Mouse (Mus musculus) myocyte (in vitro differentiated cells): Measurements from ENCODE around the gene Zfp82. TPM values are rescaled to one million over a fixed set of nuclear protein-coding genes. Genes with fewer than 3 reads are reported as not detected.
A peak's percentile ranks its signal among the peaks of the same experiment; 100 is the strongest.

Experiments
- H3K27me3 ChIP-seq: one replicate; pipeline ENCODE4 v1.6.1; 2011; ENCODE audit not compliant: control insufficient read depth, insufficient read depth, insufficient read length
- H3K36me3 ChIP-seq: one replicate; pipeline ENCODE4 v1.6.1; 2011; ENCODE audit not compliant: control insufficient read depth, insufficient read depth
- H3K4me2 ChIP-seq: one replicate; pipeline ENCODE4 v1.6.1; 2011; ENCODE audit warnings: low read depth, control low read depth
- H3K4me3 ChIP-seq: one replicate; pipeline ENCODE4 v1.5.1; 2011; ENCODE audit warnings: mild to moderate bottlenecking, control low read depth, moderate library complexity
- H3K79me2 ChIP-seq: one replicate; pipeline ENCODE4 v1.6.1; 2011; ENCODE audit not compliant: control insufficient read depth, insufficient read depth
- H3ac ChIP-seq: one replicate; pipeline ENCODE4 v1.6.1; 2011; ENCODE audit not compliant: control insufficient read depth, insufficient read length
- CEBPB ChIP-seq: IDR thresholded peaks from 2 replicates; pipeline ENCODE4 v1.6.1; 2011; ENCODE audit warnings: mild to moderate bottlenecking, moderate library complexity; ENCODE audit not compliant: poor library complexity, insufficient read depth, severe bottlenecking
- E2F4 ChIP-seq: IDR thresholded peaks from one replicate; pipeline ENCODE4 v1.6.1; 2011; ENCODE audit warnings: mild to moderate bottlenecking, control low read depth, moderate library complexity; ENCODE audit not compliant: insufficient read depth
- MAX ChIP-seq: IDR thresholded peaks from one replicate; pipeline ENCODE4 v1.6.1; 2011; ENCODE audit warnings: low read depth, mild to moderate bottlenecking, control low read depth
- MYOD1 ChIP-seq, 3 experiments: IDR thresholded peaks; one replicate each; pipeline ENCODE4 v1.6.1; 2011; ENCODE audit warnings: control low read depth in 2 of 3, low read depth in 2 of 3, mild to moderate bottlenecking in 2 of 3, moderate library complexity in 1 of 3; ENCODE audit not compliant: insufficient read length in 2 of 3, control insufficient read depth in 1 of 3
- MYOG ChIP-seq, 3 experiments: IDR thresholded peaks; one replicate each; pipeline ENCODE4 v1.6.1; 2011; ENCODE audit warnings: control low read depth in 2 of 3, low read depth in 2 of 3, mild to moderate bottlenecking in 2 of 3; ENCODE audit not compliant: insufficient read length in 2 of 3, control insufficient read depth in 1 of 3, insufficient read depth in 1 of 3
- POLR2A ChIP-seq: IDR thresholded peaks from one replicate; pipeline ENCODE4 v1.6.1; 2011; ENCODE audit warnings: low read depth, mild to moderate bottlenecking, control low read depth, moderate library complexity; ENCODE audit not compliant: insufficient read length
- POLR2AphosphoS2 ChIP-seq: IDR thresholded peaks from one replicate; pipeline ENCODE4 v1.6.1; 2011; ENCODE audit warnings: low read depth, control low read depth; ENCODE audit not compliant: insufficient read length
- REST ChIP-seq: IDR thresholded peaks from one replicate; pipeline ENCODE4 v1.6.1; 2011; ENCODE audit warnings: mild to moderate bottlenecking, control low read depth, moderate library complexity; ENCODE audit not compliant: insufficient read depth, insufficient read length
- SRF ChIP-seq: IDR thresholded peaks from one replicate; pipeline ENCODE4 v1.6.1; 2011; ENCODE audit warnings: low read depth; ENCODE audit not compliant: control insufficient read depth, insufficient read length
- TCF12 ChIP-seq: IDR thresholded peaks from one replicate; pipeline ENCODE4 v1.6.1; 2011; ENCODE audit warnings: mild to moderate bottlenecking, control low read depth; ENCODE audit not compliant: poor library complexity, insufficient read depth, severe bottlenecking
- TCF3 ChIP-seq: IDR thresholded peaks from one replicate; pipeline ENCODE4 v1.6.1; 2011; ENCODE audit warnings: low read depth, control low read depth; ENCODE audit not compliant: insufficient read length
- USF1 ChIP-seq: IDR thresholded peaks from one replicate; pipeline ENCODE4 v1.6.1; 2011; ENCODE audit warnings: low read depth, mild to moderate bottlenecking, control low read depth, moderate library complexity
- polyA plus RNA-seq: library from polyadenylated mRNA; unstranded; fragments of >200 nt; fragmentation: generic; extraction: Trizol; gene quantifications from one replicate; pipeline ENCODE4 v1.2.1, GENCODE M21; 2012; ENCODE audit warnings: missing spikeins

Zfp82 gene
- polyA plus RNA-seq, 1 experiment, result 2.8 TPM

DNA sequence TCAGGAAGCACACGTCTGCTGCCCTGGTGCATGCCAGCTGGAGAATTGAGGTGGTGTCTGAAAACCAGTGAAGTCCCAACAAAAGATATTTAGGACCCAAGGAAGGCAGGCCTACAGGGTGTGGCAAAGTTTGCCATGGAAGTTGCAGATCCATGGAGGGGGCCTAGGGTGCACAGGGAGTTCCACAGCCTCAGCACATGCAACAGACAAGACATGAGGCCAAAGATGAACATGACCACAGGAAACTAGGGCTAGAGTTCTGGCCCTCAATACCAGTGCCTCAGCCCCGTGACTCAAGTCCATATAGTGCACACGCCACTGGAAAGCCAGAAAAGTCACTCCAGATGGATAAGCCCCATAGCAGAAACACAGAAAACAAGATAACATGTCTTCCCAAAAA is 44.1 kb downstream of the Zfp82 start:
- no peaks in the 10 kb centered on the region for H3K27me3 ChIP-seq
- TF ChIP-seq MAX, result no peak
- TF ChIP-seq POLR2A, result peak; percentile 48
- no peak for TF ChIP-seq CEBPB
- TF ChIP-seq REST, result no peak
- TF ChIP-seq SRF, result no peak
- no peak for TF ChIP-seq USF1
- no peak for TF ChIP-seq TCF12
- peak; percentile 92 for TF ChIP-seq POLR2AphosphoS2
- TF ChIP-seq MYOG (IDR thresholded peaks at IDR 0.05; ENCODE audit: control insufficient read depth in 1 of 3, insufficient read depth in 1 of 3, insufficient read length in 2 of 3, low read depth in 2 of 3), result no peak
- no peak for TF ChIP-seq MYOD1 (IDR thresholded peaks at IDR 0.05; ENCODE audit: control insufficient read depth in 1 of 3, insufficient read length in 2 of 3, low read depth in 2 of 3)
- no peak for TF ChIP-seq E2F4
- no peak for TF ChIP-seq TCF3
- no peak overlapping the region for H3ac ChIP-seq
- H3K4me3 ChIP-seq, result no peak overlapping the region
- H3K4me2 ChIP-seq, result no peak overlapping the region
- H3K79me2 ChIP-seq, result no peaks in the 10 kb centered on the region
- H3K36me3 ChIP-seq, result peaks cover 36% of the 10 kb centered on the region

DNA sequence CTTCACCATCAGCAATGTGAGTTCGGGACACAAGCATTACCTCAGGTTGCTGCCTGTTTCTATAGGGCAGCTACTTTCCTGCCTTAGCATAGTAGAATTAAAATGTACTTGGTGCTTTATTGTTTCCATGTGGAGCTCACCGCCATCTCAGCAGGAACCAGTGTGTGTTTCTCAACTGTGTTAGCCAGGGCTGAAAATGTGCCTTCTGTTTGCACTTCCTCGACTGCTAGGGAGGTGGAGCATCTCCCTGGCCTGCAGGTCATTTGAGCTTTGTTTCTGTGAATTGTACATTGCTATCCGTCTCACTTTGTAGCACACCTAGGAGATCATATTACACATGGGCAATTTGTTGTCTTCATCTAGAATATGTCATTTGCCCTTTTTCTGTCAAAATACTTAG is 45.4 kb downstream of the Zfp82 start:
- H3K4me3 ChIP-seq, result no peak overlapping the region
- TF ChIP-seq E2F4 (no peak), REST (no peak), POLR2A (peak; percentile 4)
- H3K27me3 ChIP-seq, result no peaks in the 10 kb centered on the region
- no peak overlapping the region for H3ac ChIP-seq
- H3K4me2 ChIP-seq, result no peak overlapping the region
- H3K36me3 ChIP-seq, result peaks cover 46% of the 10 kb centered on the region
- no peaks in the 10 kb centered on the region for H3K79me2 ChIP-seq

DNA sequence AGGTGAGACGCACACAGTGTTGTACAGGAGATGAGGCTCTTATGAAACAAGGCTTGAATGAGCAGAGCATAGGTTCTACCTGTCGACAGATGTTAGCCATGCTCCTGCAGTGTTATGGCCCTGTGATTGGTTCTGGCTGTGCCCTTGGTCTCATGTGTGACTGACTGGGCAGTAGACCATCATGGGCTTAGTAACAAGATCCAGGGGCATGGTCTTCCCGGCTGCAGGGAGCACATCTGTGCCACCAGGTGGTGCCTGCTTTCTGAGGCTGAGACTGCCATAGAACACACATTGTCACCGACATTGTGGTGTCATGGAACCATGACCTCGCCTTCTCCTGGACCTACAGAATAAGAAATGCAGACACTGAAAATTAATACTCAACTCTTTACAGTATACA is 47.3 kb downstream of the Zfp82 start:
- no peak for TF ChIP-seq TCF3
- TF ChIP-seq POLR2AphosphoS2, result peak; percentile 69
- H3K4me3 ChIP-seq, result no peak overlapping the region
- no peaks in the 10 kb centered on the region for H3K27me3 ChIP-seq
- H3ac ChIP-seq, result no peak overlapping the region
- H3K79me2 ChIP-seq, result no peaks in the 10 kb centered on the region
- no peak overlapping the region for H3K4me2 ChIP-seq
- peaks cover 53% of the 10 kb centered on the region for H3K36me3 ChIP-seq

DNA sequence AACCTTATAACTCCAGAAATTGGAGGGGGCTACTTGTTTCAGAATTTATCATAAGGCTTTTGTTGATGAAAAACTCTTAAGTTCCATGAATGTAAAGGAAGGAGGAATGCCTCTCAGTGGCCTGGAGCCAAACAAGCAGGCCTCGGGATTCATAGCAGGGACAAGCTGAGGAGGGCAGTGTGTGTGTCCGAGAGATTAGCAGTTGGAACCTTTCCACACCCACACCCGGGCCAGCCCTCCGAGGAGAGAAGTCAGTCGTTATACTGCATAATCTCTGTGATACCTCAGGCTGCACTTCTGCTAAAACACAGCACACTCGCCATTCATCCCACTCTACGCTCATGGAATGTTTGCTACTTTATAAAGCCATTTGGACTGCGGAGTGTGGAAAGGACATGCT is 48.9 kb downstream of the Zfp82 start:
- H3ac ChIP-seq, result no peak overlapping the region
- no peaks in the 10 kb centered on the region for H3K27me3 ChIP-seq
- H3K4me2 ChIP-seq, result no peak overlapping the region
- H3K4me3 ChIP-seq, result no peak overlapping the region
- H3K36me3 ChIP-seq, result peaks cover 65% of the 10 kb centered on the region
- TF ChIP-seq POLR2A (no peak), REST (no peak), MYOD1 (IDR thresholded peaks at IDR 0.05; ENCODE audit: control insufficient read depth in 1 of 3, insufficient read length in 2 of 3, low read depth in 2 of 3) (no peak), MYOG (IDR thresholded peaks at IDR 0.05; ENCODE audit: control insufficient read depth in 1 of 3, insufficient read depth in 1 of 3, insufficient read length in 2 of 3, low read depth in 2 of 3) (no peak), POLR2AphosphoS2 (no peak), TCF12 (no peak), E2F4 (no peak), CEBPB (no peak), TCF3 (no peak)
- H3K79me2 ChIP-seq, result no peaks in the 10 kb centered on the region

DNA sequence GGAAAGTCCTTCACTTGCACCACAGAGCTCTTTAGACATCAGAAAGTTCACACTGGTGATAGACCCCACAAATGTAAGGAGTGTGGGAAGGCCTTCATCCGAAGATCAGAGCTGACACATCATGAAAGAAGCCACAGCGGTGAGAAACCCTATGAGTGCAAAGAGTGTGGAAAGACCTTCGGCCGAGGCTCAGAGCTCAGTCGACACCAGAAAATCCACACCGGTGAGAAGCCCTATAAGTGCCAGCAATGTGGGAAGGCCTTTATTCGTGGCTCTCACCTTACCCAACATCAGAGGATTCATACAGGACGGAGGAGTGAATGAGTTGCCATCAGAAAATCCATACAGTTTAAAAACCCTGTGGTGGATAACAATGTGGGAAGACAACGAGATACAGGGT is 49.4 kb downstream of the Zfp82 start:
- no peaks in the 10 kb centered on the region for H3K27me3 ChIP-seq
- no peak overlapping the region for H3ac ChIP-seq
- H3K79me2 ChIP-seq, result no peaks in the 10 kb centered on the region
- H3K4me3 ChIP-seq, result no peak overlapping the region
- no peak for TF ChIP-seq MYOD1 (IDR thresholded peaks at IDR 0.05; ENCODE audit: control insufficient read depth in 1 of 3, insufficient read length in 2 of 3, low read depth in 2 of 3)
- no peak for TF ChIP-seq REST
- TF ChIP-seq POLR2AphosphoS2, result no peak
- TF ChIP-seq USF1, result no peak
- no peak for TF ChIP-seq CEBPB
- TF ChIP-seq MAX, result no peak
- TF ChIP-seq TCF3, result no peak
- TF ChIP-seq SRF, result no peak
- peaks cover 70% of the 10 kb centered on the region for H3K36me3 ChIP-seq
- H3K4me2 ChIP-seq, result no peak overlapping the region

DNA sequence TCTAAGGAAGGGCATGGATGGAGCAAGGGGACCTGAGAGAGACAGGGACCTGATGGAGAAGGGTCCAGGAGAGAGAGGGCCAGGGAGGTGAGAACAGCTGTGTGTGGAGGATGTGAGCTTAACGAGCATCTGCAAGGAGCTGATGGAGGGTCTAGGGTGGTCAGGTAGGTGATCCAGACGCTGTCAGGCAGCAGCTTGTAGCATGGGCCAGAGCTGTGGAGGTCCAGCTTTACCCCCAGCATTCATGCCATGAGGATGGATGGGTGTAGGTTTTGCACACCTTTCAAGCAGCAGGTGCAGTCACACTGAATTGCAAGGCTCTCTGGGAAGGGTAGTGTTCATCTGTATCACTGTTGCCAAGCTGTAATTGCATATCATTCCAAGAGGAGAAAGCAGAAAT is 53.2 kb downstream of the Zfp82 start:
- H3K4me2 ChIP-seq, result no peak overlapping the region
- peaks cover 11% of the 10 kb centered on the region for H3K79me2 ChIP-seq
- no peak for TF ChIP-seq MYOG (IDR thresholded peaks at IDR 0.05; ENCODE audit: control insufficient read depth in 1 of 3, insufficient read depth in 1 of 3, insufficient read length in 2 of 3, low read depth in 2 of 3)
- TF ChIP-seq POLR2AphosphoS2, result peak; percentile 70
- peak; percentile 14 for TF ChIP-seq POLR2A
- no peaks in the 10 kb centered on the region for H3K27me3 ChIP-seq
- peaks cover 74% of the 10 kb centered on the region for H3K36me3 ChIP-seq
- H3ac ChIP-seq, result no peak overlapping the region
- H3K4me3 ChIP-seq, result no peak overlapping the region
